Mouse (Mus musculus) liver, embryonic 14.5 days (tissue): ENCODE data around the gene Cldnd2. TPM values are rescaled to one million over a fixed set of nuclear protein-coding genes. Genes with fewer than 3 reads are reported as not detected.

Experiments
- ATAC-seq: fragments of 200-750 bp; cut with Nextera tagmentation; 2 replicates; pipeline ENCODE4 v1.8.0; 2017; ENCODE audit warnings: moderate number of reproducible peaks, mild to moderate bottlenecking, moderate library complexity; ENCODE audit not compliant: insufficient read depth
- DNase-seq, 3 experiments: peaks; one replicate each; pipeline ENCODE4 v3.0.0-alpha.2; 2012 to 2013; ENCODE audit warnings: low read depth in 3 of 3, low spot score in 3 of 3
- H3K27ac ChIP-seq: fragments of 300-500 bp; sonication (generic); 2 replicates; pipeline ENCODE4 v1.5.1; 2014; ENCODE audit warnings: moderate library complexity, mild to moderate bottlenecking, control low read depth, inconsistent platforms
- H3K27me3 ChIP-seq: fragments of 300-500 bp; sonication (generic); 2 replicates; pipeline ENCODE4 v1.6.1; 2014; ENCODE audit warnings: mild to moderate bottlenecking, low read length, moderate library complexity; ENCODE audit not compliant: control insufficient read depth, insufficient read depth
- H3K36me3 ChIP-seq: fragments of 300-500 bp; sonication (generic); replicated peaks from 2 replicates; pipeline ENCODE4 v1.6.1; 2014; ENCODE audit warnings: low read depth; ENCODE audit not compliant: control insufficient read depth, insufficient read depth
- H3K4me1 ChIP-seq, 2 experiments: fragments of 200-500 bp in 1 of 2; fragments of 300-500 bp in 1 of 2; sonication (generic) in 1 of 2; replicated peaks; 2 replicates each; pipeline ENCODE4 v1.6.1; 2012 to 2014; ENCODE audit warnings: antibody characterized with exemption in 1 of 2, inconsistent platforms in 1 of 2, low read length in 1 of 2; ENCODE audit not compliant: control insufficient read depth in 2 of 2, insufficient read depth in 2 of 2
- H3K4me2 ChIP-seq: fragments of 300-500 bp; sonication (generic); 2 replicates; pipeline ENCODE4 v1.6.1; 2014; ENCODE audit warnings: low read depth, mild to moderate bottlenecking, control low read depth, moderate library complexity
- H3K4me3 ChIP-seq, 2 experiments: fragments of 200-500 bp in 1 of 2; fragments of 300-500 bp in 1 of 2; sonication (generic) in 1 of 2; 2 replicates each; pipeline ENCODE4 v1.5.1; 2012 to 2014; ENCODE audit warnings: low read depth in 2 of 2, low read length in 2 of 2, mild to moderate bottlenecking in 2 of 2, control low read depth in 1 of 2, inconsistent platforms in 1 of 2, moderate library complexity in 1 of 2; ENCODE audit not compliant: insufficient read depth in 1 of 2
- H3K9ac ChIP-seq: fragments of 300-500 bp; sonication (generic); replicated peaks from 2 replicates; pipeline ENCODE4 v1.6.1; 2014; ENCODE audit warnings: mild to moderate bottlenecking, control low read depth, moderate library complexity
- H3K9me3 ChIP-seq: fragments of 300-500 bp; sonication (generic); 2 replicates; pipeline ENCODE4 v1.6.1; 2016; ENCODE audit warnings: low read length, mixed read lengths; ENCODE audit not compliant: control insufficient read depth
- CTCF ChIP-seq: IDR thresholded peaks from 2 replicates; pipeline ENCODE4 v1.5.1; 2016; ENCODE audit warnings: antibody characterized with exemption, low read depth, control low read depth
- EP300 ChIP-seq: IDR thresholded peaks from 2 replicates; pipeline ENCODE4 v1.6.1; 2016; ENCODE audit warnings: antibody characterized with exemption, low read depth
- WGBS: fragments of 180-500 bp; shearing (Covaris S2); extraction: QIAGEN DNeasy Blood & Tissue Kit; methylation state at CpG from one replicate; pipeline ENCODE4 v1.1.7; 2014; ENCODE audit not compliant: insufficient replicate concordance; 5-methylcytosine and 5-hydroxymethylcytosine counted together
- polyA plus RNA-seq, 2 experiments: library from polyadenylated mRNA; depleted of rRNA in 1 of 2; stranded (reverse) in 1 of 2; unstranded in 1 of 2; fragments of >200 nt; fragmentation: Nextera tagmentation in 1 of 2; extraction: Ambion mirVana in 1 of 2; gene quantifications; 2 replicates each; pipeline versions ENCODE4 v1.2.1 to v1.2.3; 2012 to 2014

Cldnd2 gene
- polyA plus RNA-seq, 2 experiments = not detected

DNA sequence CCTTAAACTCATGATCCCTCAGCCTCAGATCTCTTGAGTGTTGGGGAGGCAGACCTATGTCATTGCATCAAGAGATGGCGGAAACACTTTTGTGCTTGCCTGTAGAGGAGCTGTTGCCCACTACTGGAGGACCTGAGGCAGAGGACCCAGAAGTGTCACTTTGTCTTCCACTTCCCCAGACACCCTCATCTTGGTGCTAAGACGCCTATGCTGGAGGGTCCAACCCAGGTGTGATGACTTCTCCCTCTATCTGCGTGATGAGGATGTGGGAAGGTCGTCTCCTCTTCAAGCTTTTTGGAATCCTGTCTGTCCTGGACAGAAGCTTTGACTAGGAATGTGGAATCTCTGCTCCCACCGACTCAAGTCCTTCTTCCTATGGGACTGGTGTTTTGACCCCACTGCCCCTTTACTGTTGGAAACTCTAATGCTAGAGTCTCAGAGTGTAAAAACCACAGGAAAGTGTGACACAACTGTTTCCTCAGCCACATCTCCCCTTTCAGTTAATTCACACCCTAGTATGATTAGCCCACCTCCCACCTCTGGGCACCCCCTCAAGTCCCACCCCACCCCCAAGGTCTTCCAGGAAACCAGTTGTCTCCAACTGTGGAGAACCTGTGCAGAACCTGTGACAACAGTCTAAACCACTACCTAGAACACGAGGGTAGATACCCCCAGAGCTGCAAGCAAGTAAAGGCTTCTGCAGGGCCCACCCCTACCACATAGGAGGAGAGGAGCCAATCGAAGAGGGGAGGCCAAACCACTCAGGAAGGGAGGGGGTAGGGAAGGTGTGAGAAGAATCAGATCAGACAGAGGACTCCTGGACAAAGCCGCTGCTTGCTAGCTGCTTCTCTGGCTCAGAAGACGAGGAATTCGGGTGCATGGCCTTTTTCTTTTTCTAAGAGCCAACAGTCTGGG lies 4.0 kb upstream of the Cldnd2 start, which contains the start of gene Nkg7:
TSS of gene Nkg7 (plus strand) at position 733 of the 915 bp plus-strand sequence.
- no peak for ATAC-seq
- Histone ChIP-seq H3K9ac (no peak within 1 kb of the TSS), H3K4me3 (no peak within 1 kb of the TSS), H3K27ac (no peak within 1 kb of the TSS), H3K27me3 (no peaks in the 10 kb centered on the region), H3K4me1 (no peaks in the 10 kb centered on the region), H3K4me2 (no peak within 1 kb of the TSS), H3K36me3 (no peaks in the 10 kb centered on the region), H3K9me3 (no peaks in the 10 kb centered on the region)
- TF ChIP-seq EP300 (no peak), CTCF (no peak)
- no peak for DNase-seq
- WGBS = 43% methylated on average over 10 of the region's 10 CpGs

DNA sequence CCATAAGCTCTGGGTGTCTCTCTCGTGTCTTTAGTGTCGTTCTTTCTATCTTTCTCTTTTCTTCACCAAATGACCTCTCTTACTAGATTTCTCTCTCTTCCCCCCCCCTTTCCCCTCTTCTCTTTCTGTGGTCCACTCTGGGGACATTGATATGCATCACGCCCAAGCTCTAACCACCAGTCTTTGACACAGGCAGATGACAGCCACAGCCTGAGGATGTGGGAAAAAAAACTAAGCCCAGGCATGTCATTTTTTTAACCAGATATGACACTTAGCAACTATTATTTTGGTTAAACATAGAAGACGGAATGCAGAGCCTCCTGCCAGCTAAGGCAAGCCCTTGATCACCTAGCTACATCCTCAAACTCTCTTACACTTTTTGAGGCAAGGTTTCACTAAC lies 2.0 kb upstream of the Cldnd2 start:
- DNase-seq = no peak
- Histone ChIP-seq H3K36me3 (no peaks in the 10 kb centered on the region), H3K27ac (no peak overlapping the region), H3K27me3 (no peaks in the 10 kb centered on the region), H3K9me3 (no peaks in the 10 kb centered on the region), H3K9ac (no peak overlapping the region), H3K4me3 (no peak overlapping the region), H3K4me1 (peaks cover 0 to 11% of the 10 kb centered on the region in 2 experiments; a peak in 2 of 4 replicates), H3K4me2 (no peak overlapping the region)
- TF ChIP-seq EP300 (no peak), CTCF (no peak)
- 28% methylated on average over 4 of the region's 4 CpGs for WGBS
- no peak for ATAC-seq

DNA sequence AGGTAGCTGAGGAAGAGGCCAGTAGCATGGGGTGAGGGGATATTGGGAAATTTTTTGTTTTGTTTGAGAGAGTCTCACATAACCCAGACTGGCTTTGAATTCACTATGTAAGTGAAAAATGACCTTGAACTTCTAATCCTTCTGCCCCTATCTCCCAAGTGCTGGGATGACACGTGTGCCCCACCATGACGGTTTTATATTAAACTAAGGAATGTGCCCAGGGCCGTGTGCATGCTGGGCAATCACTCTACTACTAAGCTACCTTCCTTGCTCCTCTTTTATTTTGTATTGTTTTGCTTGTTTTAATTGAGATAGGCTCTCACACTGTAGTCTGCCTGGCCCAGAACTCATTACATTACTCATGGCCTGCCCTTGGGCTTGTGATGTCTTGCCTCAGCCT lies 489 bp downstream of the Cldnd2 start:
- no peak for TF ChIP-seq CTCF
- TF ChIP-seq EP300 = no peak
- ATAC-seq = no peak

DNA sequence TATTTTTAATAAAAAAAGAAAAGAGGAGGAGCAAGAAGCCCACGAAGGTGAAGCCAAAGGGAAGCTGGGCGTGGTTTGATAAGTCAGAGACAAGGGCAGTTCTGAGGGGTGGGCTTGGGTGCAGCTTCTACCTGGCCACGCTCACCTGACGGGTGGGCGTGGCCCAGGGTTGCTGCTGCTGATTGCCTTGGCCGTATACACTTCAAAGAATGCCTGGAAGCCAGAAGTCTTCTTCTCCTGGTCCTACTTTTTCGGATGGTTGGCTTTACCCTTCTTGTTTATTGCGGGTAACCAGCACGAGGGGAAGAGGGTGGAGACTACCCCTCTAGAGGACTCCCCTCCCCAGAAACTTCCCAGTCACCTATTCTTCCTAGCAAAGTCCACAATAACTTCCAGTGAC lies 2.1 kb downstream of the Cldnd2 start:
- ATAC-seq = no peak
- 5% methylated on average over 9 of the region's 9 CpGs for WGBS

More for the DNA sequence above, 489 bp downstream of the Cldnd2 start:
- Histone ChIP-seq H3K4me2 (no peak overlapping the region), H3K9ac (no peak overlapping the region), H3K4me1 (peaks cover 4 to 20% of the 10 kb centered on the region in 2 experiments; a peak in 3 of 4 replicates), H3K27ac (no peak overlapping the region), H3K27me3 (no peaks in the 10 kb centered on the region), H3K9me3 (no peaks in the 10 kb centered on the region), H3K36me3 (no peaks in the 10 kb centered on the region), H3K4me3 (no peak overlapping the region)
- WGBS = 75% methylated on average over 3 of the region's 3 CpGs
- DNase-seq = no peak

More for the DNA sequence above, 2.1 kb downstream of the Cldnd2 start:
- no peaks in the 10 kb centered on the region for H3K36me3 ChIP-seq
- peak overlapping the region; percentile 74 for H3K9ac ChIP-seq
- no peak for DNase-seq
- TF ChIP-seq CTCF = no peak
- no peak for TF ChIP-seq EP300
- no peak overlapping the region; the same call in 1 of the 2 replicates for H3K27ac ChIP-seq
- H3K4me3 ChIP-seq = peak overlapping the region; percentile 71 to 74
- peaks cover 4 to 22% of the 10 kb centered on the region in 2 experiments; a peak in 3 of 4 replicates for H3K4me1 ChIP-seq
- H3K4me2 ChIP-seq = peak overlapping the region; percentile 99
- H3K27me3 ChIP-seq = no peaks in the 10 kb centered on the region
- no peaks in the 10 kb centered on the region for H3K9me3 ChIP-seq
